Mouse (Mus musculus) thymus, adult 2 months (tissue): ENCODE measurements around the gene Cdk2ap1.

Experiments
- CTCF ChIP-seq: fragments of 200-500 bp; IDR thresholded peaks from 2 replicates; pipeline ENCODE4 v1.5.1; 2012; ENCODE audit warnings: mild to moderate bottlenecking, control low read depth, low read length, moderate library complexity, borderline replicate concordance; ENCODE audit not compliant: control insufficient read depth, poor library complexity, insufficient read depth; ENCODE audit errors: extremely low read depth
- POLR2A ChIP-seq: fragments of 200-500 bp; IDR thresholded peaks from 2 replicates; pipeline ENCODE4 v1.6.1; 2012; ENCODE audit warnings: mild to moderate bottlenecking, low read length, control low read depth, moderate library complexity; ENCODE audit not compliant: control insufficient read depth, poor library complexity, insufficient read depth; ENCODE audit errors: extremely low read depth

DNA sequence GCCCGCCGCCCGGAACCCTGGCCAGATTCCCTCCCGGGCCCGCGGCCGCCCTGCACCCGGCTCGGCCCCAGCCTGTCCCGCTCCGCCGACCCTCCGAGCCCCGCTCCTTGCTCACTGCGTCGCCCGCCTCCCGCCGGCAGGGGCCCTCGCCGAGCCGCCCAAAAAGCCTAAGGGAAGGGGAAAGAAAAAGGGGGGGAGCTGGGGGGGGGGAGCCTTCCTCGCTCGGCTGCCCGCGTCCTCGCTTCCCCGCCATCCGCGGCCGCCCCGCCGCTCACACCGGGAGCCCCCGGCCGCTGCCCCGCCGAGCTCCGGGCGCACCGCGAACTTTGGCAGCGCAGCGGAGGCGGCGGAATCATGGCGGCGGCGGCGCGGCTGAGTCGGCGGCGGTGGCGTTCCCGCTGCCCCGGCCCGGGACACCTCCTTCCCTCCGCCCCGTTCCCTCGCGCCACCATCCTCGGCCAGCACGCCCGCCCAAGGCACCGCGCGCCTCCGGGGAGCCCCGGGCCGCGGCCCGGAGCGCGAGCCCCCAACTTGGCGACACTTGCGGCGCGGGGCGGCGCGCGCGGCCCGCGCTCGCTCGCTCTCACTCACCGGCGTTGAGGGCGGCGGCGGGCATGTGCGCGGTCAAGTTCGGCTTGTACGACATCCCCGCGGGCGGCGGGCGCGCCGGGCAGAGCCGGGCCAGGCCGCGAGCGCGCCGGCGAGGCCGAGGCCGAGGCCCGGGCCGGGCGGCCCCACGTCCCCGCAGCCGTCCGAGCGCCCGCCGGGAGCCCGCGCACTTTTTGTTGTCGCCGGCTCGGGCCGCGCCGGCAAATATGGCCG, 8.9 kb downstream of the Cdk2ap1 start:
- TF ChIP-seq POLR2A (peak; percentile 34; the same call in 1 of the 2 replicates), CTCF (0 out of 2 replicates have a peak, but pooled peaks have one; percentile 71)
